Mouse (Mus musculus): Measurements from ENCODE around the gene Zdhhc24. TPM values are rescaled to one million over a fixed set of nuclear protein-coding genes. Genes with fewer than 3 reads are reported as not detected.

Gene Zdhhc24
- total RNA-seq (2021), result 10 to 100 TPM; 24.7 to 25.9 TPM
- long read RNA-seq, experiment 1, transcript Zdhhc24-201 (3 exons, 2,558 nt), result major isoform, 14 of 26 reads
- long read RNA-seq, experiment 1, transcript Zdhhc24-206 (2 exons, 939 nt), result minor isoform, 7 of 26 reads
- long read RNA-seq, experiment 1, partial matches to known transcripts, result 0 of 26 reads
- long read RNA-seq, experiment 1, other reads (novel, unspliced or antisense), result 1 of 26 reads
- long read RNA-seq, experiment 2, transcript Zdhhc24-201 (3 exons, 2,558 nt), result major isoform, 14 of 28 reads
- long read RNA-seq, experiment 2, transcript Zdhhc24-206 (2 exons, 939 nt), result minor isoform, 12 of 28 reads
- long read RNA-seq, experiment 2, partial matches to known transcripts, result 0 of 28 reads
- long read RNA-seq, experiment 2, other reads (novel, unspliced or antisense), result 1 of 28 reads

GRCm38 (mm10) chr19:4878405-4879323, at the start of gene Zdhhc24:
TSS of gene Zdhhc24 (plus strand) at chr19:4878668.
- H3K27ac ChIP-seq, result peak within 1 kb of the TSS; percentile 90
- no peak; the same call in 1 of the 2 replicates for TF ChIP-seq CTCF (IDR thresholded peaks at IDR 0.05)
- intact Hi-C loops (cut with DNase I), result no loop called here

GRCm38 (mm10) chr19:4829156-4829555, 49.3 kb upstream of the Zdhhc24 start:
- intact Hi-C loops (cut with DNase I), result no loop called here
- no peak for TF ChIP-seq CTCF (IDR thresholded peaks at IDR 0.05)
- peak in 1 of 2 experiments; percentile 33 for DNase-seq (ENCODE audit: extremely low spot score in 1 of 2, low spot score in 2 of 2)
- no peak overlapping the region for H3K4me3 ChIP-seq
- no peak overlapping the region for H3K27ac ChIP-seq

More at GRCm38 (mm10) chr19:4878405-4879323, at the start of gene Zdhhc24:
- DNase-seq (ENCODE audit: extremely low spot score in 1 of 2, low spot score in 2 of 2), result peak; percentile 94 to 98
- H3K4me3 ChIP-seq, result peak within 1 kb of the TSS; percentile 75

- no peak for DNase-seq (ENCODE audit: extremely low spot score in 1 of 2, low spot score in 2 of 2)
- intact Hi-C loops (cut with DNase I), result no loop called here
- Histone ChIP-seq H3K4me3 (no peak overlapping the region), H3K27ac (no peak overlapping the region)
- TF ChIP-seq CTCF (IDR thresholded peaks at IDR 0.05), result no peak
Observed at GRCm38 (mm10) chr19:4833977-4834376, 44.5 kb upstream of the Zdhhc24 start.

- Histone ChIP-seq H3K27ac (no peak overlapping the region), H3K4me3 (no peak overlapping the region)
- intact Hi-C loops (cut with DNase I), result loop anchor here (5.0 kb wide), 1 partner anchor 209 kb away; the partner anchor contains the start of gene Rce1
- DNase-seq (ENCODE audit: extremely low spot score in 1 of 2, low spot score in 2 of 2), result no peak
- TF ChIP-seq CTCF (IDR thresholded peaks at IDR 0.05), result no peak
Observed at GRCm38 (mm10) chr19:4836096-4836495, 42.4 kb upstream of the Zdhhc24 start.

GRCm38 (mm10) chr19:4837049-4837448, 41.4 kb upstream of the Zdhhc24 start:
- intact Hi-C loops (cut with DNase I), result loop anchor here (5.0 kb wide), 1 partner anchor 210 kb away; the partner anchor contains the start of gene Rce1
- TF ChIP-seq CTCF (IDR thresholded peaks at IDR 0.05), result no peak
- H3K27ac ChIP-seq, result no peak overlapping the region
- H3K4me3 ChIP-seq, result no peak overlapping the region
- DNase-seq (ENCODE audit: extremely low spot score in 1 of 2, low spot score in 2 of 2), result no peak

GRCm38 (mm10) chr19:4838526-4839140, 39.8 kb upstream of the Zdhhc24 start:
- intact Hi-C loops (cut with DNase I), result loop anchor here (1.0 to 5.0 kb wide), 2 partner anchors 44 to 211 kb away; partner anchors contain the start of gene Rce1
- H3K27ac ChIP-seq, result peak overlapping the region; percentile 61; the same call in 1 of the 2 replicates
- H3K4me3 ChIP-seq, result peak overlapping the region; percentile 77
- DNase-seq (ENCODE audit: extremely low spot score in 1 of 2, low spot score in 2 of 2), result no peak
- TF ChIP-seq CTCF (IDR thresholded peaks at IDR 0.05), result no peak

GRCm38 (mm10) chr19:4839149-4839548, 39.3 kb upstream of the Zdhhc24 start, which contains the start of the genes Ccs and Ccdc87:
TSS of gene Ccs (minus strand) at chr19:4839332.
TSS of gene Ccdc87 (plus strand) at chr19:4839366.
- TF ChIP-seq CTCF (IDR thresholded peaks at IDR 0.05), result no peak; the same call in none of the 2 replicates
- H3K27ac ChIP-seq, result peak within 1 kb of the TSS; percentile 61; the same call in 1 of the 2 replicates
- peak; percentile 95 to 96 for DNase-seq (ENCODE audit: extremely low spot score in 1 of 2, low spot score in 2 of 2)
- intact Hi-C loops (cut with DNase I), result loop anchor here (1.0 to 5.0 kb wide), 2 partner anchors 45 to 212 kb away; partner anchors contain the start of gene Rce1
- peak within 1 kb of the TSS; percentile 77 for H3K4me3 ChIP-seq

GRCm38 (mm10) chr19:4840848-4841247, 37.6 kb upstream of the Zdhhc24 start:
- no peak overlapping the region for H3K27ac ChIP-seq
- no peak overlapping the region for H3K4me3 ChIP-seq
- intact Hi-C loops (cut with DNase I), result loop anchor here (10.0 kb wide), 1 partner anchor 336 kb away; no protein-coding TSS in a partner anchor
- TF ChIP-seq CTCF (IDR thresholded peaks at IDR 0.05), result no peak
- DNase-seq (ENCODE audit: extremely low spot score in 1 of 2, low spot score in 2 of 2), result no peak

- H3K4me3 ChIP-seq, result no peak overlapping the region
- intact Hi-C loops (cut with DNase I), result loop anchor here (10.0 kb wide), 1 partner anchor 338 kb away; no protein-coding TSS in a partner anchor
- no peak for DNase-seq (ENCODE audit: extremely low spot score in 1 of 2, low spot score in 2 of 2)
- H3K27ac ChIP-seq, result no peak overlapping the region
- no peak for TF ChIP-seq CTCF (IDR thresholded peaks at IDR 0.05)
Observed at GRCm38 (mm10) chr19:4842611-4843010, 35.9 kb upstream of the Zdhhc24 start.

GRCm38 (mm10) chr19:4845846-4846245, 32.6 kb upstream of the Zdhhc24 start:
- Histone ChIP-seq H3K4me3 (no peak overlapping the region), H3K27ac (no peak overlapping the region)
- intact Hi-C loops (cut with DNase I), result loop anchor here (5.0 to 10.0 kb wide), 2 partner anchors 89 to 341 kb away; partner anchors contain the start of gene Rbm4b
- no peak for TF ChIP-seq CTCF (IDR thresholded peaks at IDR 0.05)
- DNase-seq (ENCODE audit: extremely low spot score in 1 of 2, low spot score in 2 of 2), result no peak

- Histone ChIP-seq H3K4me3 (no peak overlapping the region), H3K27ac (no peak overlapping the region)
- intact Hi-C loops (cut with DNase I), result loop anchor here (5.0 to 10.0 kb wide), 2 partner anchors 90 to 343 kb away; partner anchors contain the start of gene Rbm4b
- DNase-seq (ENCODE audit: extremely low spot score in 1 of 2, low spot score in 2 of 2), result no peak
- TF ChIP-seq CTCF (IDR thresholded peaks at IDR 0.05), result peak; percentile 61
Observed at GRCm38 (mm10) chr19:4847490-4847889, 31.0 kb upstream of the Zdhhc24 start.

Data from left cerebral cortex, adult 2 months (tissue).